Mouse (Mus musculus) ES-E14 (cell line): ENCODE results near the gene Cct8l1. TPM values are rescaled to one million over a fixed set of nuclear protein-coding genes. Genes with fewer than 3 reads are reported as not detected.
A peak's percentile ranks its signal among the peaks of the same experiment; 100 is the strongest.

Experiments used
- DNase-seq: peaks from one replicate; pipeline ENCODE4 v3.0.0-alpha.2; 2013; ENCODE audit warnings: low read depth, low spot score
- H3K27ac ChIP-seq: 2 replicates; pipeline ENCODE4 v1.5.1; 2012; ENCODE audit warnings: low read depth, mild to moderate bottlenecking, low read length, moderate library complexity, mixed read lengths; ENCODE audit not compliant: poor library complexity, insufficient read depth, severe bottlenecking
- H3K36me3 ChIP-seq: 2 replicates; pipeline ENCODE4 v1.6.1; 2012; ENCODE audit warnings: mild to moderate bottlenecking, low read length, moderate library complexity, mixed read lengths; ENCODE audit not compliant: control insufficient read depth, poor library complexity, insufficient read depth, severe bottlenecking
- H3K4me1 ChIP-seq, 2 experiments: fragments of 150-350 bp in 1 of 2; sonication (generic) in 1 of 2; 2 replicates each; pipeline ENCODE4 v1.6.1; 2012; ENCODE audit warnings: low read length in 2 of 2, mild to moderate bottlenecking in 1 of 2, mixed read lengths in 1 of 2; ENCODE audit not compliant: control insufficient read depth in 2 of 2, insufficient read depth in 2 of 2, poor library complexity in 1 of 2
- H3K4me3 ChIP-seq, 2 experiments: fragments of 150-350 bp in 1 of 2; sonication (generic) in 1 of 2; 2 replicates each; pipeline ENCODE4 v1.5.1; 2012; ENCODE audit warnings: low read length in 2 of 2, low read depth in 1 of 2, mild to moderate bottlenecking in 1 of 2, mixed read lengths in 1 of 2; ENCODE audit not compliant: insufficient read depth in 1 of 2, poor library complexity in 1 of 2, severe bottlenecking in 1 of 2
- H3K9ac ChIP-seq: 2 replicates; pipeline ENCODE4 v1.6.1; 2012; ENCODE audit warnings: low read depth, mild to moderate bottlenecking, low read length, mixed read lengths; ENCODE audit not compliant: poor library complexity, insufficient read depth, severe bottlenecking
- H3K9me3 ChIP-seq: fragments of 150-350 bp; sonication (generic); 2 replicates; pipeline ENCODE4 v1.6.1; 2012; ENCODE audit warnings: low read depth, mild to moderate bottlenecking, low read length; ENCODE audit not compliant: control insufficient read depth, insufficient read depth
- CHD2 ChIP-seq: IDR thresholded peaks from 2 replicates; pipeline ENCODE4 v1.6.1; 2014; ENCODE audit warnings: mild to moderate bottlenecking, low read depth, low read length, inconsistent platforms
- HCFC1 ChIP-seq: IDR thresholded peaks from 2 replicates; pipeline ENCODE4 v1.6.1; 2012; ENCODE audit warnings: low read length, inconsistent platforms, borderline replicate concordance; ENCODE audit not compliant: insufficient read depth
- MAFK ChIP-seq: IDR thresholded peaks from 2 replicates; pipeline ENCODE4 v1.6.1; 2014; ENCODE audit warnings: mild to moderate bottlenecking, low read depth, low read length, inconsistent platforms; ENCODE audit not compliant: insufficient read depth
- ZC3H11A ChIP-seq: IDR thresholded peaks from 2 replicates; pipeline ENCODE4 v1.6.1; 2012; ENCODE audit warnings: low read depth, mild to moderate bottlenecking, inconsistent platforms, low read length, borderline replicate concordance
- ZNF384 ChIP-seq: IDR thresholded peaks from 2 replicates; pipeline ENCODE4 v1.6.1; 2012; ENCODE audit warnings: low read depth, low read length, inconsistent platforms
- in situ Hi-C, 2 experiments: fragments of 600-800 bp; cut with MboI; formaldehyde crosslinking; loops; one replicate each; pipeline ENCODE4 v1.15.1; 2025; ENCODE audit warnings: low sequenced_read_pairs in 2 of 2, inconsistent platforms in 1 of 2; ENCODE audit not compliant: unreplicated experiment in 2 of 2
- total RNA-seq: library from RNA; depleted of rRNA; stranded (reverse); fragments of 300-350 nt; gene quantifications from 2 replicates; pipeline ENCODE4 v1.2.3, GENCODE M21; 2012

Gene Cct8l1
- total RNA-seq, 1 experiment, result 0.22 TPM

GRCm38 (mm10) chr5:25497369-25497719 is 18.5 kb upstream of the Cct8l1 start:
- Histone ChIP-seq H3K9ac (peak overlapping the region; percentile 95), H3K27ac (no peak overlapping the region)
- DNase-seq, result no peak

GRCm38 (mm10) chr5:25497720-25498345 is 18.0 kb upstream of the Cct8l1 start:
- peak; percentile 26 for DNase-seq
- TF ChIP-seq CHD2 (no peak), ZC3H11A (no peak), HCFC1 (no peak), ZNF384 (no peak), MAFK (no peak)
- Histone ChIP-seq H3K9ac (peak overlapping the region; percentile 95), H3K9me3 (no peaks in the 10 kb centered on the region), H3K4me1 (peaks cover 0 to 4% of the 10 kb centered on the region in 2 experiments; a peak in 1 of 4 replicates), H3K4me3 (peak overlapping the region; percentile 96), H3K36me3 (no peaks in the 10 kb centered on the region; the same call in 1 of the 2 replicates), H3K27ac (peak overlapping the region; percentile 92)
- in situ Hi-C loops, result no loop called here

More at GRCm38 (mm10) chr5:25497369-25497719, 18.5 kb upstream of the Cct8l1 start:
- peaks cover 0 to 4% of the 10 kb centered on the region in 2 experiments; a peak in 1 of 4 replicates for H3K4me1 ChIP-seq
- no peaks in the 10 kb centered on the region; the same call in 1 of the 2 replicates for H3K36me3 ChIP-seq
- in situ Hi-C loops, result no loop called here
- no peaks in the 10 kb centered on the region for H3K9me3 ChIP-seq
- peak overlapping the region; percentile 96 for H3K4me3 ChIP-seq
- no peak for TF ChIP-seq CHD2
- no peak for TF ChIP-seq MAFK
- no peak for TF ChIP-seq ZC3H11A
- no peak for TF ChIP-seq HCFC1
- TF ChIP-seq ZNF384, result no peak

GRCm38 (mm10) chr5:25498346-25498820 is 17.5 kb upstream of the Cct8l1 start, which contains the start of gene Kmt2c:
Gene Kmt2c, minus strand, starts transcription at chr5:25498783.
- Histone ChIP-seq H3K4me1 (peaks cover 0 to 4% of the 10 kb centered on the region in 2 experiments; a peak in 1 of 4 replicates), H3K27ac (peak within 1 kb of the TSS; percentile 92), H3K9ac (peak within 1 kb of the TSS; percentile 95), H3K36me3 (no peaks in the 10 kb centered on the region; the same call in 1 of the 2 replicates), H3K9me3 (no peaks in the 10 kb centered on the region), H3K4me3 (peak within 1 kb of the TSS; percentile 96)
- DNase-seq, result peak; percentile 44
- TF ChIP-seq ZNF384, result no peak
- TF ChIP-seq CHD2, result no peak
- TF ChIP-seq ZC3H11A, result no peak
- no peak for TF ChIP-seq MAFK
- no peak for TF ChIP-seq HCFC1
- in situ Hi-C loops, result no loop called here

GRCm38 (mm10) chr5:25498821-25499422 is 16.9 kb upstream of the Cct8l1 start:
- H3K4me1 ChIP-seq, result peaks cover 0 to 4% of the 10 kb centered on the region in 2 experiments; a peak in 1 of 4 replicates
- no peak for TF ChIP-seq MAFK
- no peak for TF ChIP-seq CHD2
- no peak for TF ChIP-seq HCFC1
- TF ChIP-seq ZNF384, result no peak
- no peak for TF ChIP-seq ZC3H11A
- H3K36me3 ChIP-seq, result no peaks in the 10 kb centered on the region; the same call in 1 of the 2 replicates
- H3K27ac ChIP-seq, result peak overlapping the region; percentile 92
- DNase-seq, result peak; percentile 50
- H3K4me3 ChIP-seq, result peak overlapping the region; percentile 96
- in situ Hi-C loops, result no loop called here
- peak overlapping the region; percentile 79 for H3K9ac ChIP-seq
- no peaks in the 10 kb centered on the region for H3K9me3 ChIP-seq
